In genomic region chr4:25432203-25432602, GRCm38 (mm10) we compare ENCODE assay signal across 25 mouse cellular contexts.
DNase-seq lines count a peak whose midpoint lies in the region; ATAC-seq and TF ChIP-seq lines count a peak whose summit lies in the region.
"Had no signal": no experiment of that assay in that cellular context is flagged by ENCODE, and none has a peak within 500 bp of the region (broad histone marks: within the 10 kb centered on the region; RNA-seq: fewer than 3 reads in every experiment).

No protein-coding gene starts in this region.

- no peak for DNase-seq in embryonic facial prominence, embryonic 10.5 days (ENCODE audit: low spot score)
- peak; percentile 87 for DNase-seq in liver, adult 2 months (ENCODE audit: extremely low read depth, low read depth, low spot score)
- no peak for DNase-seq in testis, postnatal 10 days (ENCODE audit: low spot score)
- DNase-seq in testis, postnatal 14 days (ENCODE audit: low spot score) = peak; percentile 16
- DNase-seq in frontal cortex, postnatal 25 days (ENCODE audit: low spot score in 2 of 2) = no peak
- DNase-seq: adrenal gland, adult 8-10 months; adrenal gland, postnatal 14 days; adrenal gland, postnatal 36 days; cerebellum, adult 11-12 months; cerebellum, adult 2 months; cerebellum, adult 9-10 months; cerebellum, postnatal 10 days; cerebellum, postnatal 25 days had no signal

- H3K9ac ChIP-seq in embryonic facial prominence, embryonic 13.5 days = no peak overlapping the region
- H3K9ac ChIP-seq in liver, adult 2 months (ENCODE audit: low read depth, low read length) = no peak overlapping the region
- H3K9ac ChIP-seq in liver, embryonic 12.5 days = no peak overlapping the region

- no peak overlapping the region for H3K27ac ChIP-seq in embryonic facial prominence, embryonic 13.5 days
- H3K27ac ChIP-seq in embryonic facial prominence, embryonic 10.5 days (replicated peaks) = no peak overlapping the region
- peak overlapping the region; percentile 8; the same call in 1 of the 2 replicates for H3K27ac ChIP-seq in liver, adult 2 months (replicated peaks; ENCODE audit: insufficient read depth, low read depth, low read length)
- H3K27ac ChIP-seq in liver, embryonic 12.5 days = no peak overlapping the region
- H3K27ac ChIP-seq in testis, adult 2 months (ENCODE audit: control insufficient read depth, insufficient read depth, low read depth, low read length) = peak overlapping the region; percentile 71
- H3K27ac ChIP-seq: forebrain, embryonic 10.5 days had no signal

- H3K4me2 ChIP-seq in embryonic facial prominence, embryonic 13.5 days = no peak overlapping the region
- H3K4me2 ChIP-seq in liver, embryonic 12.5 days = no peak overlapping the region

- ATAC-seq in embryonic facial prominence, embryonic 13.5 days (ENCODE audit: insufficient number of reproducible peaks, insufficient read depth, low FRiP score, low TSS enrichment, low read depth) = peak; percentile 37; the same call in 1 of the 2 replicates
- ATAC-seq in liver, embryonic 12.5 days = no peak
- ATAC-seq: activated CD4-positive, CD25-positive, alpha-beta regulatory T cell, adult 4 months; CD4-positive, CD25-positive, alpha-beta regulatory T cell, adult 4 months; forebrain, embryonic 14.5 days; forebrain, embryonic 16.5 days; Patski had no signal

- no peaks in the 10 kb centered on the region for H3K36me3 ChIP-seq in embryonic facial prominence, embryonic 13.5 days
- no peaks in the 10 kb centered on the region for H3K36me3 ChIP-seq in embryonic facial prominence, embryonic 10.5 days (replicated peaks)
- no peaks in the 10 kb centered on the region for H3K36me3 ChIP-seq in liver, adult 2 months (ENCODE audit: control insufficient read depth, insufficient read depth, low read length)
- no peaks in the 10 kb centered on the region for H3K36me3 ChIP-seq in liver, embryonic 12.5 days
- H3K36me3 ChIP-seq in testis, adult 2 months (ENCODE audit: control insufficient read depth, insufficient read depth, low read length) = no peaks in the 10 kb centered on the region
- H3K36me3 ChIP-seq: forebrain, embryonic 10.5 days; G1E had no signal

- 76% methylated on average over 8 of the region's 8 CpGs for WGBS in embryonic facial prominence, embryonic 13.5 days
- 88% methylated on average over 8 of the region's 8 CpGs for WGBS in embryonic facial prominence, embryonic 10.5 days
- WGBS in liver, adult 2 months = 76% methylated on average over 8 of the region's 8 CpGs
- WGBS in liver, embryonic 12.5 days (ENCODE audit: insufficient replicate concordance) = 73% methylated on average over 8 of the region's 8 CpGs

- no peaks in the 10 kb centered on the region for H3K9me3 ChIP-seq in embryonic facial prominence, embryonic 13.5 days
- no peaks in the 10 kb centered on the region for H3K9me3 ChIP-seq in embryonic facial prominence, embryonic 10.5 days
- no peaks in the 10 kb centered on the region for H3K9me3 ChIP-seq in liver, embryonic 12.5 days (replicated peaks)
- H3K9me3 ChIP-seq: forebrain, embryonic 10.5 days; G1E had no signal

- H3K4me1 ChIP-seq in embryonic facial prominence, embryonic 13.5 days = no peaks in the 10 kb centered on the region
- no peaks in the 10 kb centered on the region for H3K4me1 ChIP-seq in embryonic facial prominence, embryonic 10.5 days
- no peaks in the 10 kb centered on the region for H3K4me1 ChIP-seq in liver, adult 2 months (ENCODE audit: control insufficient read depth, insufficient read depth, low read length)
- no peaks in the 10 kb centered on the region for H3K4me1 ChIP-seq in liver, embryonic 12.5 days
- peaks cover 2% of the 10 kb centered on the region; the same call in 1 of the 2 replicates for H3K4me1 ChIP-seq in testis, adult 2 months (ENCODE audit: control insufficient read depth, insufficient read depth, low read length)
- H3K4me1 ChIP-seq: forebrain, embryonic 10.5 days had no signal

- no peak overlapping the region for H3K4me3 ChIP-seq in embryonic facial prominence, embryonic 13.5 days
- no peak overlapping the region for H3K4me3 ChIP-seq in embryonic facial prominence, embryonic 10.5 days
- no peak overlapping the region; the same call in 1 of the 2 replicates for H3K4me3 ChIP-seq in liver, adult 2 months (ENCODE audit: insufficient read depth, low read depth, low read length)
- no peak overlapping the region for H3K4me3 ChIP-seq in liver, embryonic 12.5 days
- H3K4me3 ChIP-seq in testis, adult 2 months (ENCODE audit: control insufficient read depth, low read depth, low read length) = peak overlapping the region; percentile 89
- H3K4me3 ChIP-seq: erythroblast, embryonic 14.5 days; forebrain, embryonic 10.5 days had no signal

- H3K79me2 ChIP-seq in liver, adult 2 months (ENCODE audit: control insufficient read depth, insufficient read depth, low read length) = no peaks in the 10 kb centered on the region

- no peak for TF ChIP-seq CTCF in liver, adult 2 months (IDR thresholded peaks at IDR 0.05; ENCODE audit: low read depth, low read length)
- TF ChIP-seq CTCF in testis, adult 2 months (IDR thresholded peaks at IDR 0.05; ENCODE audit: control insufficient read depth, insufficient read depth, insufficient replicate concordance, low read depth, low read length) = no peak

- H3K27me3 ChIP-seq in embryonic facial prominence, embryonic 13.5 days = no peaks in the 10 kb centered on the region
- H3K27me3 ChIP-seq in embryonic facial prominence, embryonic 10.5 days (replicated peaks; ENCODE audit: low read depth, poor library complexity, severe bottlenecking) = no peaks in the 10 kb centered on the region
- H3K27me3 ChIP-seq in liver, adult 2 months (ENCODE audit: control insufficient read depth, insufficient read depth, low read length) = no peaks in the 10 kb centered on the region
- H3K27me3 ChIP-seq in liver, embryonic 12.5 days (replicated peaks) = no peaks in the 10 kb centered on the region
- H3K27me3 ChIP-seq in testis, adult 2 months (ENCODE audit: control insufficient read depth, insufficient read depth, low read length) = no peaks in the 10 kb centered on the region
- H3K27me3 ChIP-seq: CH12.LX, Patski had no signal

- TF ChIP-seq POLR2A in liver, adult 2 months (IDR thresholded peaks at IDR 0.05; ENCODE audit: extremely low read depth, insufficient read depth, low read length) = no peak
- TF ChIP-seq POLR2A in testis, adult 2 months (IDR thresholded peaks at IDR 0.05; ENCODE audit: control insufficient read depth, low read depth, low read length) = peak; percentile 82

Comparison
In these comparisons a context has a peak if more than half of its experiments do, and no peak if none do; other contexts are left out.
1. H3K27ac ChIP-seq: peak in liver, adult 2 months (single experiment) and testis, adult 2 months (single experiment); none in embryonic facial prominence, embryonic 13.5 days (single experiment), embryonic facial prominence, embryonic 10.5 days (single experiment) and liver, embryonic 12.5 days (single experiment).
2. DNase-seq: peak in liver, adult 2 months (single experiment) and testis, postnatal 14 days (single experiment); none in embryonic facial prominence, embryonic 10.5 days (single experiment), testis, postnatal 10 days (single experiment) and frontal cortex, postnatal 25 days (0 of 2).